Mouse (Mus musculus) neural tube, embryonic 13.5 days (tissue): ENCODE results near the gene Nme4. TPM values are rescaled to one million over a fixed set of nuclear protein-coding genes. Genes with fewer than 3 reads are reported as not detected.
A peak's percentile ranks its signal among the peaks of the same experiment; 100 is the strongest.
"Not testable (repeated sequence)": the region's sequence is repeated elsewhere in the genome, so short reads cannot be mapped to it uniquely, and the experiment has no call there.

ENCODE experiments used
- ATAC-seq: fragments of 200-750 bp; cut with Nextera tagmentation; 2 replicates; pipeline ENCODE4 v1.8.0; 2017; ENCODE audit warnings: low read depth, mild to moderate bottlenecking, moderate TSS enrichment, moderate library complexity
- H3K27ac ChIP-seq: fragments of 300-500 bp; sonication (generic); replicated peaks from 2 replicates; pipeline ENCODE4 v1.5.1; 2015; ENCODE audit warnings: moderate library complexity, mild to moderate bottlenecking, inconsistent platforms
- H3K27me3 ChIP-seq: fragments of 300-500 bp; sonication (generic); 2 replicates; pipeline ENCODE4 v1.6.1; 2015; ENCODE audit warnings: mild to moderate bottlenecking, inconsistent platforms
- H3K36me3 ChIP-seq: fragments of 300-500 bp; sonication (generic); 2 replicates; pipeline ENCODE4 v1.6.1; 2015; ENCODE audit warnings: mild to moderate bottlenecking, inconsistent platforms
- H3K4me1 ChIP-seq: fragments of 300-500 bp; sonication (generic); replicated peaks from 2 replicates; pipeline ENCODE4 v1.6.1; 2015; ENCODE audit warnings: inconsistent platforms
- H3K4me2 ChIP-seq: fragments of 300-500 bp; sonication (generic); 2 replicates; pipeline ENCODE4 v1.6.1; 2015; ENCODE audit warnings: inconsistent platforms, mild to moderate bottlenecking, moderate library complexity
- H3K4me3 ChIP-seq: fragments of 300-500 bp; sonication (generic); 2 replicates; pipeline ENCODE4 v1.5.1; 2015; ENCODE audit warnings: mild to moderate bottlenecking, inconsistent platforms
- H3K9ac ChIP-seq: fragments of 300-500 bp; sonication (generic); 2 replicates; pipeline ENCODE4 v1.6.1; 2015; ENCODE audit warnings: moderate library complexity, mild to moderate bottlenecking, inconsistent platforms
- H3K9me3 ChIP-seq: fragments of 300-500 bp; sonication (generic); 2 replicates; pipeline ENCODE4 v1.6.1; 2016; ENCODE audit warnings: inconsistent platforms
- WGBS: fragments of 180-500 bp; shearing (Covaris S2); methylation state at CpG from one replicate; pipeline ENCODE4 v1.1.7; 2015; 5-methylcytosine and 5-hydroxymethylcytosine counted together
- polyA plus RNA-seq: library from polyadenylated mRNA; unstranded; fragments of >200 nt; fragmentation: Nextera tagmentation; extraction: Ambion mirVana; gene quantifications from 2 replicates; pipeline ENCODE4 v1.2.1, GENCODE M21; 2015

Gene Nme4
- polyA plus RNA-seq, 1 experiment from 2014 or later, result 29.6 TPM

GRCm38 (mm10) chr17:26123267-26123684, 27.9 kb upstream of the Nme4 start, which contains the start of gene Mrpl28:
Mrpl28 (plus strand) TSS chr17:26123500.
- Histone ChIP-seq H3K4me1 (peaks cover 21% of the 10 kb centered on the region), H3K9ac (peak within 1 kb of the TSS; percentile 81), H3K4me2 (peak within 1 kb of the TSS; percentile 92), H3K27me3 (peaks cover 16% of the 10 kb centered on the region; the same call in 1 of the 2 replicates), H3K4me3 (peak within 1 kb of the TSS; percentile 68), H3K36me3 (peaks cover 30% of the 10 kb centered on the region), H3K27ac (0 out of 2 replicates have a peak within 1 kb of the TSS, but pooled peaks have one; percentile 40), H3K9me3 (no peaks in the 10 kb centered on the region)
- peak; percentile 91 for ATAC-seq
- WGBS, result under 1% methylated on average over 32 of the region's 32 CpGs

- H3K36me3 ChIP-seq, result peaks cover 24% of the 10 kb centered on the region
- H3K4me3 ChIP-seq, result no peak overlapping the region
- no peaks in the 10 kb centered on the region for H3K9me3 ChIP-seq
- peaks cover 21% of the 10 kb centered on the region for H3K4me1 ChIP-seq
- peak; percentile 13; the same call in 1 of the 2 replicates for ATAC-seq
- H3K9ac ChIP-seq, result peak overlapping the region; percentile 13; the same call in 1 of the 2 replicates
- H3K27me3 ChIP-seq, result peaks cover 23% of the 10 kb centered on the region
- H3K4me2 ChIP-seq, result no peak overlapping the region
- H3K27ac ChIP-seq, result no peak overlapping the region
- 58% methylated on average over 5 of the region's 5 CpGs for WGBS
Observed at GRCm38 (mm10) chr17:26122431-26123140, 27.2 kb upstream of the Nme4 start.

GRCm38 (mm10) chr17:26119766-26120710, 24.6 kb upstream of the Nme4 start:
- 47% methylated on average over 33 of the region's 33 CpGs for WGBS
- no peak; the same call in 1 of the 2 replicates for ATAC-seq
- no peak overlapping the region for H3K27ac ChIP-seq
- no peaks in the 10 kb centered on the region for H3K9me3 ChIP-seq
- no peak overlapping the region for H3K9ac ChIP-seq
- H3K36me3 ChIP-seq, result peaks cover under 1% of the 10 kb centered on the region; the same call in 1 of the 2 replicates
- no peak overlapping the region for H3K4me3 ChIP-seq
- no peak overlapping the region for H3K4me2 ChIP-seq
- H3K4me1 ChIP-seq, result peaks cover 17% of the 10 kb centered on the region
- H3K27me3 ChIP-seq, result peaks cover 47% of the 10 kb centered on the region

- no peaks in the 10 kb centered on the region for H3K36me3 ChIP-seq
- H3K27ac ChIP-seq, result no peak overlapping the region
- H3K27me3 ChIP-seq, result peaks cover 77% of the 10 kb centered on the region
- no peak overlapping the region for H3K9ac ChIP-seq
- H3K4me1 ChIP-seq, result peaks cover 13% of the 10 kb centered on the region
- no peak overlapping the region for H3K4me2 ChIP-seq
- WGBS, result 90% methylated on average over 17 of the region's 17 CpGs
- no peak for ATAC-seq
- no peak overlapping the region for H3K4me3 ChIP-seq
- H3K9me3 ChIP-seq, result no peaks in the 10 kb centered on the region
Observed at GRCm38 (mm10) chr17:26116503-26117258, 21.3 kb upstream of the Nme4 start.

GRCm38 (mm10) chr17:26115956-26116487, 20.6 kb upstream of the Nme4 start:
- peaks cover 83% of the 10 kb centered on the region for H3K27me3 ChIP-seq
- ATAC-seq, result no peak
- 55% methylated on average over 2 of the region's 3 CpGs for WGBS

GRCm38 (mm10) chr17:26115205-26115898, 19.9 kb upstream of the Nme4 start:
- no peaks in the 10 kb centered on the region for H3K36me3 ChIP-seq
- H3K4me3 ChIP-seq, result no peak overlapping the region
- H3K4me1 ChIP-seq, result peaks cover 21% of the 10 kb centered on the region
- no peak overlapping the region for H3K27ac ChIP-seq
- ATAC-seq, result no peak
- 80% methylated on average over 7 of the region's 7 CpGs for WGBS
- no peak overlapping the region for H3K4me2 ChIP-seq
- H3K27me3 ChIP-seq, result peaks cover 90% of the 10 kb centered on the region
- H3K9ac ChIP-seq, result no peak overlapping the region
- no peaks in the 10 kb centered on the region for H3K9me3 ChIP-seq

More at GRCm38 (mm10) chr17:26115956-26116487, 20.6 kb upstream of the Nme4 start:
- no peaks in the 10 kb centered on the region for H3K36me3 ChIP-seq
- H3K4me1 ChIP-seq, result peaks cover 16% of the 10 kb centered on the region
- no peak overlapping the region for H3K27ac ChIP-seq
- H3K4me2 ChIP-seq, result no peak overlapping the region
- no peak overlapping the region for H3K4me3 ChIP-seq
- H3K9me3 ChIP-seq, result no peaks in the 10 kb centered on the region
- no peak overlapping the region for H3K9ac ChIP-seq

GRCm38 (mm10) chr17:26114461-26114860, 19.1 kb upstream of the Nme4 start:
- Histone ChIP-seq H3K4me1 (peaks cover 21% of the 10 kb centered on the region), H3K27me3 (peaks cover 90% of the 10 kb centered on the region)
- H3K4me3 ChIP-seq, H3K9ac ChIP-seq, H3K9me3 ChIP-seq, H3K36me3 ChIP-seq, H3K27ac ChIP-seq, H3K4me2 ChIP-seq, ATAC-seq: not testable (repeated sequence)
- WGBS, result 73% methylated on average over 7 of the region's 7 CpGs

GRCm38 (mm10) chr17:26114061-26114460, 18.7 kb upstream of the Nme4 start:
- Histone ChIP-seq H3K9me3 (no peaks in the 10 kb centered on the region), H3K4me3 (peak overlapping the region; percentile 72), H3K27ac (no peak overlapping the region), H3K27me3 (peaks cover 86% of the 10 kb centered on the region), H3K4me1 (peaks cover 21% of the 10 kb centered on the region), H3K36me3 (no peaks in the 10 kb centered on the region), H3K9ac (peak overlapping the region; percentile 80), H3K4me2 (peak overlapping the region; percentile 89)
- ATAC-seq, result 0 out of 2 replicates have a peak, but pooled peaks have one; percentile 1
- WGBS, result 6% methylated on average over 8 of the region's 8 CpGs

GRCm38 (mm10) chr17:26113181-26113948, 18.0 kb upstream of the Nme4 start, which contains the start of gene Tmem8:
Tmem8 (plus strand) TSS chr17:26113299.
- Histone ChIP-seq H3K4me3 (peak within 1 kb of the TSS; percentile 72), H3K27ac (0 out of 2 replicates have a peak within 1 kb of the TSS, but pooled peaks have one; percentile 20), H3K4me1 (peaks cover 21% of the 10 kb centered on the region), H3K9me3 (no peaks in the 10 kb centered on the region), H3K36me3 (no peaks in the 10 kb centered on the region), H3K27me3 (peaks cover 79% of the 10 kb centered on the region), H3K9ac (peak within 1 kb of the TSS; percentile 80), H3K4me2 (peak within 1 kb of the TSS; percentile 89)
- peak; percentile 79 for ATAC-seq
- WGBS, result under 1% methylated on average over 75 of the region's 75 CpGs

GRCm38 (mm10) chr17:26112751-26113150, 17.3 kb upstream of the Nme4 start:
- WGBS, result 16% methylated on average over 14 of the region's 14 CpGs
- H3K4me2 ChIP-seq, result peak overlapping the region; percentile 89
- peaks cover 73% of the 10 kb centered on the region for H3K27me3 ChIP-seq
- peak overlapping the region; percentile 80 for H3K9ac ChIP-seq
- H3K27ac ChIP-seq, result no peak overlapping the region
- H3K4me3 ChIP-seq, result peak overlapping the region; percentile 72
- H3K9me3 ChIP-seq, result no peaks in the 10 kb centered on the region
- H3K4me1 ChIP-seq, result peaks cover 21% of the 10 kb centered on the region
- ATAC-seq, result no peak; the same call in 1 of the 2 replicates
- no peaks in the 10 kb centered on the region for H3K36me3 ChIP-seq
